Mouse (Mus musculus): ENCODE data around the gene Atp5s.

GRCm38 (mm10) chr12:69741965-69742364 is 17.2 kb downstream of the Atp5s start:
- no peak for TF ChIP-seq CTCF (IDR thresholded peaks at IDR 0.05; ENCODE audit: borderline replicate concordance, insufficient read depth, low read length)
- no peak for TF ChIP-seq POLR2A (IDR thresholded peaks at IDR 0.05; ENCODE audit: low read depth, low read length)

Measured in embryonic fibroblast, embryonic 13.5 days (primary cell).